Mouse (Mus musculus) kidney, postnatal 0 days (tissue): ENCODE results near the gene Cacna2d4. TPM values are rescaled to one million over a fixed set of nuclear protein-coding genes. Genes with fewer than 3 reads are reported as not detected.
A peak's percentile ranks its signal among the peaks of the same experiment; 100 is the strongest.

Source experiments
- ATAC-seq: fragments of 200-750 bp; cut with Nextera tagmentation; replicated peaks from 2 replicates; pipeline ENCODE4 v1.8.0; 2017; ENCODE audit warnings: low read depth, moderate number of reproducible peaks, moderate TSS enrichment, moderate library complexity; ENCODE audit not compliant: low FRiP score
- DNase-seq: peaks from one replicate; pipeline ENCODE4 v3.0.0-alpha.2; 2016; ENCODE audit warnings: low spot score
- H3K27ac ChIP-seq: fragments of 300-500 bp; sonication (generic); 2 replicates; pipeline ENCODE4 v1.5.1; 2014; ENCODE audit warnings: mild to moderate bottlenecking
- H3K27me3 ChIP-seq: fragments of 300-500 bp; sonication (generic); 2 replicates; pipeline ENCODE4 v1.6.1; 2014; ENCODE audit warnings: low read length, mixed read lengths; ENCODE audit not compliant: insufficient read depth
- H3K36me3 ChIP-seq: fragments of 300-500 bp; sonication (generic); 2 replicates; pipeline ENCODE4 v1.6.1; 2014; ENCODE audit warnings: low read length, mixed read lengths; ENCODE audit not compliant: insufficient read depth
- H3K4me1 ChIP-seq: fragments of 300-500 bp; sonication (generic); replicated peaks from 2 replicates; pipeline ENCODE4 v1.6.1; 2014; ENCODE audit warnings: antibody characterized with exemption, low read length, mixed read lengths; ENCODE audit not compliant: insufficient read depth
- H3K4me2 ChIP-seq: fragments of 300-500 bp; sonication (generic); 2 replicates; pipeline ENCODE4 v1.6.1; 2014; ENCODE audit warnings: mild to moderate bottlenecking, low read length, moderate library complexity, mixed read lengths
- H3K4me3 ChIP-seq: fragments of 300-500 bp; sonication (generic); replicated peaks from 2 replicates; pipeline ENCODE4 v1.5.1; 2014; ENCODE audit warnings: low read depth, low read length
- H3K9ac ChIP-seq: fragments of 300-500 bp; sonication (generic); 2 replicates; pipeline ENCODE4 v1.6.1; 2014; ENCODE audit warnings: low read depth, low read length
- H3K9me3 ChIP-seq: fragments of 300-500 bp; sonication (generic); replicated peaks from 2 replicates; pipeline ENCODE4 v1.6.1; 2016; ENCODE audit warnings: low read length, inconsistent platforms, mixed read lengths
- CTCF ChIP-seq: IDR thresholded peaks from 2 replicates; pipeline ENCODE4 v1.5.1; 2016; ENCODE audit warnings: antibody characterized with exemption, low read depth, mild to moderate bottlenecking, moderate library complexity
- WGBS: fragments of 180-500 bp; shearing (Covaris S2); extraction: QIAGEN DNeasy Blood & Tissue Kit; methylation state at CpG from one replicate; pipeline ENCODE4 v1.1.7; 2014; 5-methylcytosine and 5-hydroxymethylcytosine counted together
- polyA plus RNA-seq: library from polyadenylated mRNA; unstranded; fragments of >200 nt; fragmentation: Nextera tagmentation; extraction: Ambion mirVana; gene quantifications from 2 replicates; pipeline ENCODE4 v1.2.1, GENCODE M21; 2015

Cacna2d4 gene
- polyA plus RNA-seq, 1 experiment from 2014 or later = not detected

DNA sequence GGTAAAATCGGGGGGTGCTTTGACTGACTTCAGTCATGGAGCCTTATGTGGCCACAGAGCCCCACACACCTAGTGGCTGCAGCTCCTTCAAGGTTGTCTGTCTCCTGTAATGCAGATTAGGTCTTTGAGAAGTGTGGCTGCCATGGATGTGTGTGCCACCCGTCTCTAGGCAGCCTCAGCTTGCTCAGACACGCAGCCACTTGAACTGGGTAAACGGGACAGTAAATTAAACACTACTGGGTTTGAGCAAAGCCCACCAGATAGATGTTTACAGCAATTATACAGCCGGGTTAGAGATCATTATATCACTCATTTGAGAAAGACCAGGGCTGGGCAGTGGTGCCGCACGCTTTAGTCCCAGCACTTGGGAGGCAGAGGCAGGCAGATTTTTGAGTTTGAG is 41.7 kb upstream of the Cacna2d4 start:
- H3K9me3 ChIP-seq = no peaks in the 10 kb centered on the region
- DNase-seq = no peak
- no peaks in the 10 kb centered on the region for H3K27me3 ChIP-seq
- no peak for TF ChIP-seq CTCF
- 78% methylated on average over 7 of the region's 7 CpGs for WGBS
- H3K9ac ChIP-seq = no peak overlapping the region
- no peak for ATAC-seq
- peaks cover 7% of the 10 kb centered on the region; the same call in 1 of the 2 replicates for H3K36me3 ChIP-seq
- H3K4me3 ChIP-seq = no peak overlapping the region
- H3K4me2 ChIP-seq = no peak overlapping the region
- no peaks in the 10 kb centered on the region for H3K4me1 ChIP-seq
- H3K27ac ChIP-seq = no peak overlapping the region

DNA sequence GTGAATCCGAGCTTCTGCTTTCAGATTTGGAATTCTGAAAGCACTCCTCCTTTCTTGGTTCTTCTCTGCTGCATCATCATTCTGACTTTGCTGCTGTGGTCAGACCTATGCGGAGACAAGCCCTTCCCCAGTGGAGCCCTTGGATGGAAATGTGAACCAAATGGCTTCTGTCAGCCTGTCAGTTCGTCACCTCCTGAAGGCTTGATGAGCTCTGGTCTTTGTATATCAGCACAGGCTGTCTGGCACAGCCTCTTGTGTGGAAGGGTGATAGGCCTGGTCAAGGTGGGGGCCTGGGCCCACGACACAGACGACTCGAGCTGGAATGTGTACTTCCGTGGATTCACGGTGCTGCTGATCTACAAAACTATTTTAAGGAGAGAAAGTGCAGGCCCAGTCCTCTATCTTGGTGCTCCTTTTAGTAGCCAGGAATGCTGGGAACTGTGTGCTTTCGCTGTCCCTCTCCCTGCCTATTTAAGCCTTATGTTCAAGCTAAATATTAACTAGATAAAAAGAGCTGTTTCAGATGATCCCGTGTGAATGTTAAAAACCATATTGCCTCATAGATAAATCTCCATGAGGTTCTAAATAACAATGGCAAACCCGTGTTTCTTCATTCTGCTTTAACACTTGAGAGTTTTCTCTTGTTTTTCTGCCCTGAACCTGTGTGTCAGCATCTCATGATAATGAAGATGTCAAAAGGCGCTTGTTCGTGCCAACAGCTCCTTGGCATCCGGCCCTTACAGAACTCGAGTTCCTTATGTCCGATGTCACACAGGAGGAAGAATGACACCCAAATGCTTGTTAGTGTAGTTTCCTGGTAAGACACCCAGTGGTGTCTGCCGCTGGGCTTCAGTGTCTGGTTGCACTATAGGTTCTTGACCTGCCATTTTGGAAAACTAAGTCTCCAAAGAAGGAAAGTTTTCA is 39.7 kb upstream of the Cacna2d4 start, which contains the start of gene Cacna1c:
Cacna1c (minus strand) TSS at position 37 of the 924 bp plus-strand sequence.
- H3K27me3 ChIP-seq = no peaks in the 10 kb centered on the region
- ATAC-seq = no peak
- H3K36me3 ChIP-seq = 0 out of 2 replicates have a peak, but pooled peaks cover 6% of the 10 kb centered on the region
- TF ChIP-seq CTCF = no peak
- no peak within 1 kb of the TSS for H3K4me2 ChIP-seq
- no peak for DNase-seq
- H3K9ac ChIP-seq = no peak within 1 kb of the TSS
- H3K4me1 ChIP-seq = no peaks in the 10 kb centered on the region
- H3K27ac ChIP-seq = no peak within 1 kb of the TSS
- no peak within 1 kb of the TSS for H3K4me3 ChIP-seq
- WGBS = 50% methylated on average over 17 of the region's 17 CpGs
- H3K9me3 ChIP-seq = no peaks in the 10 kb centered on the region

DNA sequence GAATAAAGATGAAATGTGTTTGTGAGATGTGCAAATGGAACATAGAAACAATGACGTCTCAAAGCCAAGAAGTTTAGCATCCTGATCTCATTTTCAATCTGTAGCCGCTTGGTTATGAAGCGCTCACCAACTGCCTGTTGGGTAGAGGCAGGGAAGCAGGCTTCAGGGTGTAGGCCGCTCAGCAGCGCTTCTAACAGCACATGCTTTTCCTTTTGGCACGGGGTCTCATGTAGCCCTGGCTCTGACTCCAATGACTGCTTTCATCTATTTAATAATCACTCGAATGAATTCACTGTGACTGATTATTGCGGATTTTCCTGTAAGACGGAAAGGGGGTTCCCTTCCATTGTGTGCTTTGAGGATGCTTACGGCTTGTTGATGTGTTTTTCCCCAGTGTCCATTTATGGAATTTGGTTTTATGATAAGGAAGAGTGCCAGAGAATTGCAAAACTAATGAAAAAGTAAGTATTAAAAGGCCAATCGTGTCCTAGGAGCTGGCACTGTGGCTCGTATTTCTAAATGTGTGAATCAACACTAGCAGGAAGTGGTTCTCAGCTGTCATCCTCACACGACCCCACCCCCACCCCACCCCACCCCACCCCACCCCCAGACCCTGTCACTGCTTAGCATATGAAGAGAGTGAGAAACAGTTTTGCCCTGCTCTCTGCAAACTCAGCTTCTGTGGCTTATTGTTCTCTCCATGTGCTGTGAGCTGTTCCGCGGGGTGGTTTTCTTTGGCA is 37.6 kb upstream of the Cacna2d4 start:
- WGBS = 52% methylated on average over 15 of the region's 15 CpGs
- no peak for ATAC-seq
- no peak for TF ChIP-seq CTCF

DNA sequence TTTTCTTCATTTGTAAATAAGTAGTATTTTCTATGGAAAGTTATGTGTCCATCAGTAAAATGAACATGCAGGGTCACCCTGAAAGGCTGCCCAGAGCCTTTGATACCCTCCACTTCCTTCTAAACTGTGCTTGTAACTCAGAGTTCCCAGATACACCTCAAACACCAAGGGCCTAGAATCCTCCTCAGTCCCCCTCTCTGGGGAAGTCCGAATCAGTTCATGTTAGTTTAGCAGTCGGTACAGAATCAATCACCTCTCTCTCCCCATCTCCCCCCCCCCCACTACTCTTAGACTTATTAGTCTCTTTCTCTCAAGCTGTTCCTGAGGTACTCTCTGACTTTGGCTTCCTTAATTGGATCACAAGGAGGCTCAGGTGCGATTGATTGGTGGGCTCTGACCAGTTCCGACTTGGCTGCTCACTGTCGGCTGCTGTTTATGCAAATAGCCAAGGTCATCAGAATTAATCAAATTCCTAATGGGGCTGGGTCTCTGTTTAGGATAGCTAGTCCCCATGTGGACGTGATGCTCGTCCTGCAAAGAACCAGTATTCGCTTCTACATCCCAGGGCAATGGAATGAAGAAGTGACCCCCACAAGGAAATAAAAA is 36.9 kb upstream of the Cacna2d4 start:
- 60% methylated on average over 8 of the region's 8 CpGs for WGBS
- H3K9ac ChIP-seq = no peak overlapping the region
- no peaks in the 10 kb centered on the region for H3K27me3 ChIP-seq
- H3K27ac ChIP-seq = no peak overlapping the region
- no peaks in the 10 kb centered on the region for H3K9me3 ChIP-seq
- ATAC-seq (no peak), DNase-seq (no peak)
- H3K4me2 ChIP-seq = no peak overlapping the region
- TF ChIP-seq CTCF = no peak
- H3K4me3 ChIP-seq = no peak overlapping the region
- no peaks in the 10 kb centered on the region for H3K4me1 ChIP-seq
- peaks cover 4% of the 10 kb centered on the region; the same call in 1 of the 2 replicates for H3K36me3 ChIP-seq

More for the DNA sequence above, 37.6 kb upstream of the Cacna2d4 start:
- H3K4me3 ChIP-seq = no peak overlapping the region
- DNase-seq = no peak
- no peaks in the 10 kb centered on the region for H3K9me3 ChIP-seq
- no peaks in the 10 kb centered on the region for H3K27me3 ChIP-seq
- no peak overlapping the region for H3K4me2 ChIP-seq
- no peak overlapping the region for H3K27ac ChIP-seq
- H3K4me1 ChIP-seq = no peaks in the 10 kb centered on the region
- peaks cover 2% of the 10 kb centered on the region; the same call in 1 of the 2 replicates for H3K36me3 ChIP-seq
- no peak overlapping the region for H3K9ac ChIP-seq

DNA sequence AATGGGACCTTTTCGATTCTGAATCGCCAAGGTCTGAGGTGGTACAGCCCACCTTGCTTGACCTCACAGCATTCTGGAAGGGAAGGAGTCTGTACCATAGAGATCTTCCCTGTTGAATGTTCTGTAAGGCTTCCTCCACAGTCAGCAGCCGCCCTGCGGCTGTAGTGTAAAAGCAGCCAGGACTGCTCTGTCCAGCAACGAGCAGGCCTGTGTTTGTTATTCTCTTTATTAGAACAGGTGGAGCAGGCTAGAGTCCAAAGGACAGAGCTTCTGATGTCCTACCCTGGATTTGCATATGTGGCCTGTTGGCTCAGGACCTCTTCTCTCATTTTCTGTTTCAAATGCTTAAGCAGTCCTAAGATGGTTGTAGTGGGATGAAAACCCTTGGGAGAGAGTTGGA is 36.0 kb upstream of the Cacna2d4 start:
- no peak overlapping the region for H3K27ac ChIP-seq
- 63% methylated on average over 5 of the region's 5 CpGs for WGBS

DNA sequence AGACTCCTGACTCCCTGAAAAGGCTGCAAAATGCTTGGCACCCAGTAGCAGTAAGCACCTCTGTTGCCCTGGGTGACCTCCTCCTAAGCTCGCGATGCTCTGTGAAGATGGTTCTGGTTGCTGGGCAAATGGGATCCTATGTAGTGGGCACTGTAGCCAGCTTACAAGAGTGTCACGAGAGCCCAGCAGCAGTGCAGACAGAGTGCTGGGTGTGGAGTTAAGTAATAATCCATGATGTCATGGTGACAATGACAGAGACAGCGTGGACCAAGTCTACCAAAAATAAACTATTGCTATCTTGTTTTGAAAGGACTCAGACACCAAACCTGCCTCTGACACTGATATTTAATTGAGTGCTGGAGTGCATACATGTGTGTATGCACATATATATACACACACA is 34.8 kb upstream of the Cacna2d4 start:
- Histone ChIP-seq H3K4me2 (no peak overlapping the region), H3K4me1 (no peaks in the 10 kb centered on the region), H3K9me3 (no peaks in the 10 kb centered on the region), H3K9ac (no peak overlapping the region), H3K36me3 (peaks cover 4% of the 10 kb centered on the region; the same call in 1 of the 2 replicates), H3K4me3 (no peak overlapping the region), H3K27me3 (no peaks in the 10 kb centered on the region), H3K27ac (no peak overlapping the region)
- ATAC-seq (no peak), DNase-seq (no peak)
- TF ChIP-seq CTCF = no peak
- 94% methylated on average over 4 of the region's 4 CpGs for WGBS

More for the DNA sequence above, 36.0 kb upstream of the Cacna2d4 start:
- H3K4me3 ChIP-seq = no peak overlapping the region
- H3K9me3 ChIP-seq = no peaks in the 10 kb centered on the region
- peaks cover 4% of the 10 kb centered on the region; the same call in 1 of the 2 replicates for H3K36me3 ChIP-seq
- no peaks in the 10 kb centered on the region for H3K27me3 ChIP-seq
- DNase-seq = no peak
- no peak overlapping the region for H3K9ac ChIP-seq
- peak; percentile 68 for ATAC-seq
- no peak for TF ChIP-seq CTCF
- no peak overlapping the region for H3K4me2 ChIP-seq
- H3K4me1 ChIP-seq = no peaks in the 10 kb centered on the region
